Mouse (Mus musculus) limb, embryonic 11.5 days (tissue): ENCODE data around the gene Dlec1. TPM values are rescaled to one million over a fixed set of nuclear protein-coding genes. Genes with fewer than 3 reads are reported as not detected.

Source experiments
- ATAC-seq: fragments of 200-750 bp; cut with Nextera tagmentation; 2 replicates; pipeline ENCODE4 v1.8.0; 2017; ENCODE audit warnings: low read depth; ENCODE audit not compliant: insufficient number of reproducible peaks, low FRiP score, low TSS enrichment
- DNase-seq: peaks from one replicate; pipeline ENCODE4 v3.0.0-alpha.2; 2015; ENCODE audit warnings: low spot score
- H3K27ac ChIP-seq: fragments of 300-500 bp; sonication (generic); replicated peaks from 2 replicates; pipeline ENCODE4 v1.5.1; 2014; ENCODE audit warnings: low read depth, mild to moderate bottlenecking, low read length
- H3K27me3 ChIP-seq: fragments of 300-500 bp; sonication (generic); 2 replicates; pipeline ENCODE4 v1.6.1; 2014; ENCODE audit warnings: mild to moderate bottlenecking, low read length, mixed read lengths; ENCODE audit not compliant: control insufficient read depth, insufficient read depth
- H3K36me3 ChIP-seq: fragments of 300-500 bp; sonication (generic); 2 replicates; pipeline ENCODE4 v1.6.1; 2014; ENCODE audit warnings: mild to moderate bottlenecking, low read length, moderate library complexity, mixed read lengths; ENCODE audit not compliant: control insufficient read depth, insufficient read depth
- H3K4me1 ChIP-seq: fragments of 300-500 bp; sonication (generic); 2 replicates; pipeline ENCODE4 v1.6.1; 2014; ENCODE audit warnings: low read length, mixed read lengths; ENCODE audit not compliant: control insufficient read depth, insufficient read depth
- H3K4me2 ChIP-seq: fragments of 300-500 bp; sonication (generic); 2 replicates; pipeline ENCODE4 v1.6.1; 2014; ENCODE audit warnings: low read depth, mild to moderate bottlenecking, moderate library complexity; ENCODE audit not compliant: severe bottlenecking
- H3K4me3 ChIP-seq: fragments of 300-500 bp; sonication (generic); 2 replicates; pipeline ENCODE4 v1.5.1; 2014; ENCODE audit warnings: low read depth, low read length
- H3K9ac ChIP-seq: fragments of 300-500 bp; sonication (generic); 2 replicates; pipeline ENCODE4 v1.6.1; 2014; ENCODE audit warnings: mild to moderate bottlenecking, low read length
- H3K9me3 ChIP-seq: fragments of 300-500 bp; sonication (generic); 2 replicates; pipeline ENCODE4 v1.6.1; 2016; ENCODE audit warnings: low read length; ENCODE audit not compliant: control insufficient read depth
- WGBS: fragments of 180-500 bp; shearing (Covaris S2); extraction: QIAGEN DNeasy Blood & Tissue Kit; methylation state at CpG from one replicate; pipeline ENCODE4 v1.1.7; 2014; 5-methylcytosine and 5-hydroxymethylcytosine counted together
- polyA plus RNA-seq: library from polyadenylated mRNA; unstranded; fragments of >200 nt; fragmentation: Nextera tagmentation; extraction: Ambion mirVana; gene quantifications from 2 replicates; pipeline ENCODE4 v1.2.1, GENCODE M21; 2014

Dlec1 gene
- polyA plus RNA-seq, 1 experiment from 2014 or later, result 2.1 TPM

DNA sequence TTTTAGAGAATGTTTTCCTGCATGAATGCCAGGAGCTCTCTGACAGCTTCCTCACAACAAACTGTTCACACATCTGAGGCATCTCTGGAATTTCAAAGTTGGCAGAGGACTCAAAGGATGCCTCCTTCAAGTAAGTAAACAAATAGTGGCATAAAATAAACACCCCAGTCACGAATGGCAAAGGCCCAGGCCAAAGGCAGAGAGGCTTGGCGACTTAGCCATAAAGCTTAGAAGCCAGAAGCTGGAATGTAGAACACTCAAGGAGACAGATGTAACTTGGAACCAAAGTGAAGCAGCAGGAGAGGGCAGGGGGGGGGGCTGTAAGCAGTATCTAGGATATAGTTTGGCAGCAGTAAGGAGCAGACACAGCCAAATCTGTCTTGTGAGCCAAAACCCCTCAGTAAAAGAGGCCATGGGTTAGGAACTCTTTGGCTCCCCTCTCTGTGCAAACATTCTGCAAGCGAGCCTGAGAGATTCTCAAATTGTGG is 79.0 kb downstream of the Dlec1 start:
- no peak overlapping the region for H3K4me2 ChIP-seq
- no peaks in the 10 kb centered on the region for H3K4me1 ChIP-seq
- H3K4me3 ChIP-seq, result no peak overlapping the region
- no peaks in the 10 kb centered on the region for H3K36me3 ChIP-seq
- DNase-seq (no peak), ATAC-seq (no peak)
- H3K9me3 ChIP-seq, result no peaks in the 10 kb centered on the region
- H3K27ac ChIP-seq, result no peak overlapping the region
- no peaks in the 10 kb centered on the region for H3K27me3 ChIP-seq
- H3K9ac ChIP-seq, result no peak overlapping the region
- 22% methylated on average over 3 of the region's 3 CpGs for WGBS

DNA sequence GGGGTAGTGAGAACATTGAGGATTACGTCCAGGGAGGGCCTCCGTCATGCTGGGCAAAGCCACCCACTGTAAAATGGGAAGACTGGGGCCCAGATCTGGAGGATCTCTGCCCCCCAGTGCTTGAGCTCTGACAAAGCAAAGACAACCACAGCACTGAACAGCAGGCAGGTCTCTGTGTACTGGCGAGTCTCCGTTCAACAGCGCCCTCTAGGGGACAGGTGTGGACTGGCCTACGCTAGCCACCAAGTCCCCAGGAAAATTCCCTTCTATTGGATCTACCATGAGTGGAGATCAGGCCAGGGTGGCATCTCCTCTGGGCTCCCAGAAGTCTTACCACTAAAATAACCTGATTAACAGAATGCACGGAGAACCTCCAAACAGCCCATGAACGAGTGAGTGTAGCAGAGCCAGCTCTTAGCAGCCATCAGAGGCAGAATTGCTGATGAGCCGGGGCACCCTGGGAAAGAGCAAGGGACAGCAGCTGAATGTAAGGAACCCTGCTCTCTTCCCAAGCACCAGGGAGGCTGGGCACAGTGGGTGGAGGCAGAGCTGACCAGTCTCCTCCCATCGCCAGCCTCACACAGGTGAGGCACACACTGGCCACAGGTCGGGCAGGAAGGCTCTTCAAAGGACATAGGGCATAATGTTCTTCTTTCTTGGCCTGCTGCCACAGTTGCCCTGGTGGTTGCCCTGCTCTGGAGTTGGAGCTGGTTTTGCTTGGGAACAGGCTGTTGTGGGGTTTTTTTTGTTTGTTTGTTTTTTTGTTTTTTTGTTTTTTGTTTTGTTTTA is 90.1 kb downstream of the Dlec1 start:
- no peak overlapping the region for H3K4me2 ChIP-seq
- no peak overlapping the region for H3K4me3 ChIP-seq
- H3K9ac ChIP-seq, result no peak overlapping the region
- DNase-seq (peak; percentile 71), ATAC-seq (no peak)
- WGBS, result 31% methylated on average over 11 of the region's 11 CpGs
- no peaks in the 10 kb centered on the region for H3K4me1 ChIP-seq
- no peaks in the 10 kb centered on the region for H3K9me3 ChIP-seq
- no peaks in the 10 kb centered on the region for H3K27me3 ChIP-seq
- H3K36me3 ChIP-seq, result no peaks in the 10 kb centered on the region
- no peak overlapping the region for H3K27ac ChIP-seq

Other genes starting within 250 kb of the Dlec1 start
- 13.6 and 13.9 TPM in 2 replicates for gene Ctdspl, start 176.0 kb upstream of the Dlec1 start, polyA plus RNA-seq
- gene Vill, start 49.7 kb upstream of the Dlec1 start, polyA plus RNA-seq, result 26.0 and 26.5 TPM in 2 replicates
- gene Plcd1, start 9.0 kb upstream of the Dlec1 start, polyA plus RNA-seq, result 18.8 and 22.0 TPM in 2 replicates
- gene Acaa1b, start 54.6 kb downstream of the Dlec1 start, polyA plus RNA-seq, result 0.92 and 1.4 TPM in 2 replicates
- not detected in 2 replicates for gene Gm47289, start 56.7 kb downstream of the Dlec1 start, polyA plus RNA-seq
- not detected in 2 replicates for gene Slc22a13, start 106.6 kb downstream of the Dlec1 start, polyA plus RNA-seq
- gene Oxsr1, start 219.9 kb downstream of the Dlec1 start, polyA plus RNA-seq, result 13.5 and 15.0 TPM in 2 replicates
- 61.0 and 61.2 TPM in 2 replicates for gene Acaa1a, start 237.2 kb downstream of the Dlec1 start, polyA plus RNA-seq
- 9.5 and 10.6 TPM in 2 replicates for gene Myd88, start 238.9 kb downstream of the Dlec1 start, polyA plus RNA-seq